Mouse (Mus musculus): ENCODE results near the gene Map2k5.

Gene Map2k5

GRCm38 (mm10) chr9:63182306-63182960 is 195.3 kb downstream of the Map2k5 start:
- no peak for DNase-seq

GRCm38 (mm10) chr9:63181337-63182178 is 196.1 kb downstream of the Map2k5 start:
- DNase-seq = no peak

- DNase-seq = no peak
Observed at GRCm38 (mm10) chr9:63178296-63178695, 199.4 kb downstream of the Map2k5 start.

- no peak for DNase-seq
Observed at GRCm38 (mm10) chr9:63174001-63174721, 203.5 kb downstream of the Map2k5 start.

GRCm38 (mm10) chr9:63171951-63172350 is 205.8 kb downstream of the Map2k5 start:
- no peak for DNase-seq

- DNase-seq = no peak
Observed at GRCm38 (mm10) chr9:63169127-63169526, 208.6 kb downstream of the Map2k5 start.

- DNase-seq = no peak
Observed at GRCm38 (mm10) chr9:63165070-63165469, 212.6 kb downstream of the Map2k5 start.

- DNase-seq = no peak
Observed at GRCm38 (mm10) chr9:63163756-63164155, 213.9 kb downstream of the Map2k5 start.

- DNase-seq = no peak
Observed at GRCm38 (mm10) chr9:63151949-63152348, 225.8 kb downstream of the Map2k5 start.

GRCm38 (mm10) chr9:63151072-63151870 is 226.4 kb downstream of the Map2k5 start:
- no peak for DNase-seq

GRCm38 (mm10) chr9:63150086-63150800 is 227.5 kb downstream of the Map2k5 start:
- no peak for DNase-seq

GRCm38 (mm10) chr9:63149372-63149766 is 228.3 kb downstream of the Map2k5 start:
- no peak for DNase-seq

GRCm38 (mm10) chr9:63148410-63149371 is 229.0 kb downstream of the Map2k5 start, which contains the start of gene Skor1:
Skor1 (minus strand) TSS chr9:63148961.
- no peak for DNase-seq

GRCm38 (mm10) chr9:63147786-63148409 is 229.8 kb downstream of the Map2k5 start:
- DNase-seq = no peak

GRCm38 (mm10) chr9:63147296-63147695 is 230.4 kb downstream of the Map2k5 start:
- no peak for DNase-seq

- DNase-seq = no peak
Observed at GRCm38 (mm10) chr9:63146856-63147274, 230.8 kb downstream of the Map2k5 start.

- DNase-seq = no peak
Observed at GRCm38 (mm10) chr9:63146126-63146855, 231.4 kb downstream of the Map2k5 start.

GRCm38 (mm10) chr9:63145249-63146125 is 232.2 kb downstream of the Map2k5 start:
- DNase-seq = no peak

All from cerebellum, postnatal 36 days (tissue).